Mouse (Mus musculus): Measurements from ENCODE around the gene Tshz2. TPM values are rescaled to one million over a fixed set of nuclear protein-coding genes. Genes with fewer than 3 reads are reported as not detected.
A peak's percentile ranks its signal among the peaks of the same experiment; 100 is the strongest.

Gene Tshz2
- polyA plus RNA-seq, 1 experiment from 2014 or later: 1.2 TPM

GRCm38 (mm10) chr2:169814757-169815156 is 181.9 kb downstream of the Tshz2 start:
- Histone ChIP-seq H3K36me3 (no peaks in the 10 kb centered on the region), H3K4me3 (no peak overlapping the region), H3K9me3 (replicated peaks) (no peaks in the 10 kb centered on the region), H3K27me3 (ENCODE audit: low read depth, poor library complexity, severe bottlenecking) (no peaks in the 10 kb centered on the region), H3K4me1 (peaks cover 15% of the 10 kb centered on the region; the same call in 1 of the 2 replicates), H3K27ac (replicated peaks) (no peak overlapping the region)
- WGBS: 87% methylated on average over 10 of the region's 10 CpGs
- DNase-seq (ENCODE audit: low spot score): no peak

GRCm38 (mm10) chr2:169821021-169821441 is 188.2 kb downstream of the Tshz2 start:
- no peak for DNase-seq (ENCODE audit: low spot score)
- Histone ChIP-seq H3K36me3 (no peaks in the 10 kb centered on the region), H3K27ac (replicated peaks) (no peak overlapping the region), H3K4me3 (no peak overlapping the region), H3K27me3 (ENCODE audit: low read depth, poor library complexity, severe bottlenecking) (no peaks in the 10 kb centered on the region), H3K4me1 (no peaks in the 10 kb centered on the region), H3K9me3 (replicated peaks) (no peaks in the 10 kb centered on the region)
- WGBS: 90% methylated on average over 9 of the region's 9 CpGs

- H3K27ac ChIP-seq (replicated peaks): no peak overlapping the region
Measured at GRCm38 (mm10) chr2:169825908-169826307, 193.1 kb downstream of the Tshz2 start.

GRCm38 (mm10) chr2:169826316-169826715 is 193.5 kb downstream of the Tshz2 start:
- DNase-seq (ENCODE audit: low spot score): no peak
- Histone ChIP-seq H3K27me3 (ENCODE audit: low read depth, poor library complexity, severe bottlenecking) (no peaks in the 10 kb centered on the region), H3K9me3 (replicated peaks) (no peaks in the 10 kb centered on the region), H3K4me1 (peaks cover 6% of the 10 kb centered on the region; the same call in 1 of the 2 replicates), H3K27ac (replicated peaks) (no peak overlapping the region), H3K4me3 (no peak overlapping the region), H3K36me3 (no peaks in the 10 kb centered on the region)
- WGBS: 79% methylated on average over 15 of the region's 15 CpGs

More at GRCm38 (mm10) chr2:169825908-169826307, 193.1 kb downstream of the Tshz2 start:
- H3K9me3 ChIP-seq (replicated peaks): no peaks in the 10 kb centered on the region
- H3K36me3 ChIP-seq: no peaks in the 10 kb centered on the region
- H3K27me3 ChIP-seq (ENCODE audit: low read depth, poor library complexity, severe bottlenecking): no peaks in the 10 kb centered on the region
- no peak overlapping the region for H3K4me3 ChIP-seq
- no peak for DNase-seq (ENCODE audit: low spot score)
- H3K4me1 ChIP-seq: peaks cover 6% of the 10 kb centered on the region; the same call in 1 of the 2 replicates
- 93% methylated on average over 12 of the region's 12 CpGs for WGBS

- 89% methylated on average over 8 of the region's 8 CpGs for WGBS
- no peak for DNase-seq (ENCODE audit: low spot score)
- Histone ChIP-seq H3K9me3 (replicated peaks) (no peaks in the 10 kb centered on the region), H3K27ac (replicated peaks) (no peak overlapping the region; the same call in 1 of the 2 replicates), H3K27me3 (ENCODE audit: low read depth, poor library complexity, severe bottlenecking) (no peaks in the 10 kb centered on the region), H3K36me3 (no peaks in the 10 kb centered on the region), H3K4me1 (peaks cover 6% of the 10 kb centered on the region; the same call in 1 of the 2 replicates), H3K4me3 (no peak overlapping the region)
Measured at GRCm38 (mm10) chr2:169826833-169827232, 194.0 kb downstream of the Tshz2 start.

- Histone ChIP-seq H3K36me3 (no peaks in the 10 kb centered on the region), H3K27me3 (ENCODE audit: low read depth, poor library complexity, severe bottlenecking) (no peaks in the 10 kb centered on the region), H3K4me1 (peaks cover 18% of the 10 kb centered on the region), H3K9me3 (replicated peaks) (no peaks in the 10 kb centered on the region), H3K27ac (replicated peaks) (no peak overlapping the region), H3K4me3 (no peak overlapping the region)
- WGBS: 90% methylated on average over 12 of the region's 12 CpGs
- DNase-seq (ENCODE audit: low spot score): no peak
Measured at GRCm38 (mm10) chr2:169832184-169832583, 199.4 kb downstream of the Tshz2 start.

- DNase-seq (ENCODE audit: low spot score): no peak
- Histone ChIP-seq H3K4me1 (peaks cover 17% of the 10 kb centered on the region), H3K9me3 (replicated peaks) (no peaks in the 10 kb centered on the region), H3K4me3 (no peak overlapping the region), H3K36me3 (no peaks in the 10 kb centered on the region), H3K27me3 (ENCODE audit: low read depth, poor library complexity, severe bottlenecking) (no peaks in the 10 kb centered on the region), H3K27ac (replicated peaks) (peak overlapping the region; percentile 74; the same call in 1 of the 2 replicates)
- 85% methylated on average over 9 of the region's 9 CpGs for WGBS
Measured at GRCm38 (mm10) chr2:169833638-169834037, 200.8 kb downstream of the Tshz2 start.

GRCm38 (mm10) chr2:169834602-169835001 is 201.8 kb downstream of the Tshz2 start:
- H3K27ac ChIP-seq (replicated peaks): peak overlapping the region; percentile 74
- 44% methylated on average over 7 of the region's 7 CpGs for WGBS
- no peaks in the 10 kb centered on the region for H3K27me3 ChIP-seq (ENCODE audit: low read depth, poor library complexity, severe bottlenecking)
- DNase-seq (ENCODE audit: low spot score): peak; percentile 38
- H3K36me3 ChIP-seq: no peaks in the 10 kb centered on the region
- H3K4me1 ChIP-seq: peaks cover 17% of the 10 kb centered on the region
- no peaks in the 10 kb centered on the region for H3K9me3 ChIP-seq (replicated peaks)
- no peak overlapping the region for H3K4me3 ChIP-seq

GRCm38 (mm10) chr2:169837031-169837605 is 204.3 kb downstream of the Tshz2 start:
- H3K9me3 ChIP-seq (replicated peaks): no peaks in the 10 kb centered on the region
- DNase-seq (ENCODE audit: low spot score): no peak
- peaks cover 17% of the 10 kb centered on the region for H3K4me1 ChIP-seq
- H3K27me3 ChIP-seq (ENCODE audit: low read depth, poor library complexity, severe bottlenecking): no peaks in the 10 kb centered on the region
- H3K36me3 ChIP-seq: no peaks in the 10 kb centered on the region
- no peak overlapping the region for H3K4me3 ChIP-seq
- H3K27ac ChIP-seq (replicated peaks): no peak overlapping the region
- 84% methylated on average over 7 of the region's 7 CpGs for WGBS

GRCm38 (mm10) chr2:169838521-169838920 is 205.7 kb downstream of the Tshz2 start:
- 87% methylated on average over 13 of the region's 13 CpGs for WGBS
- no peaks in the 10 kb centered on the region for H3K27me3 ChIP-seq (ENCODE audit: low read depth, poor library complexity, severe bottlenecking)

GRCm38 (mm10) chr2:169841442-169841841 is 208.6 kb downstream of the Tshz2 start:
- WGBS: 77% methylated on average over 10 of the region's 10 CpGs

More at GRCm38 (mm10) chr2:169838521-169838920, 205.7 kb downstream of the Tshz2 start:
- DNase-seq (ENCODE audit: low spot score): no peak
- Histone ChIP-seq H3K4me3 (no peak overlapping the region), H3K9me3 (replicated peaks) (no peaks in the 10 kb centered on the region), H3K4me1 (peaks cover 17% of the 10 kb centered on the region), H3K27ac (replicated peaks) (no peak overlapping the region), H3K36me3 (no peaks in the 10 kb centered on the region)

GRCm38 (mm10) chr2:169842494-169842893 is 209.7 kb downstream of the Tshz2 start:
- WGBS: 88% methylated on average over 6 of the region's 6 CpGs
- no peaks in the 10 kb centered on the region for H3K4me1 ChIP-seq
- H3K9me3 ChIP-seq (replicated peaks): no peaks in the 10 kb centered on the region
- H3K4me3 ChIP-seq: no peak overlapping the region
- no peak for DNase-seq (ENCODE audit: low spot score)
- H3K36me3 ChIP-seq: no peaks in the 10 kb centered on the region
- H3K27me3 ChIP-seq (ENCODE audit: low read depth, poor library complexity, severe bottlenecking): no peaks in the 10 kb centered on the region
- H3K27ac ChIP-seq (replicated peaks): no peak overlapping the region

More at GRCm38 (mm10) chr2:169841442-169841841, 208.6 kb downstream of the Tshz2 start:
- Histone ChIP-seq H3K9me3 (replicated peaks) (no peaks in the 10 kb centered on the region), H3K27me3 (ENCODE audit: low read depth, poor library complexity, severe bottlenecking) (no peaks in the 10 kb centered on the region), H3K36me3 (no peaks in the 10 kb centered on the region), H3K27ac (replicated peaks) (no peak overlapping the region), H3K4me1 (no peaks in the 10 kb centered on the region), H3K4me3 (no peak overlapping the region)
- no peak for DNase-seq (ENCODE audit: low spot score)

GRCm38 (mm10) chr2:169843553-169843952 is 210.7 kb downstream of the Tshz2 start:
- H3K27ac ChIP-seq (replicated peaks): no peak overlapping the region
- no peaks in the 10 kb centered on the region for H3K4me1 ChIP-seq
- WGBS: 76% methylated on average over 6 of the region's 6 CpGs
- no peak for DNase-seq (ENCODE audit: low spot score)
- H3K27me3 ChIP-seq (ENCODE audit: low read depth, poor library complexity, severe bottlenecking): no peaks in the 10 kb centered on the region
- H3K4me3 ChIP-seq: no peak overlapping the region
- H3K36me3 ChIP-seq: no peaks in the 10 kb centered on the region
- no peaks in the 10 kb centered on the region for H3K9me3 ChIP-seq (replicated peaks)
